Mouse (Mus musculus) hindbrain, postnatal 0 days (tissue): ENCODE data around the gene Zfp345. TPM values are rescaled to one million over a fixed set of nuclear protein-coding genes. Genes with fewer than 3 reads are reported as not detected.

Source experiments
- polyA plus RNA-seq: library from polyadenylated mRNA; unstranded; fragments of >200 nt; fragmentation: Nextera tagmentation; extraction: Ambion mirVana; gene quantifications from 2 replicates; pipeline ENCODE4 v1.2.1, GENCODE M21; 2015
- total RNA-seq: library from RNA; depleted of rRNA; stranded (reverse); fragments of >200 nt; gene quantifications from 2 replicates; pipeline ENCODE4 v1.2.3, GENCODE M21; 2014; rRNA removed

Zfp345 gene
- total and polyA plus RNA-seq, 2 experiments from 2014 or later, result 0.11 TPM; not detected in 1

Other genes starting within 250 kb of the Zfp345 start
- 0.18 TPM in 1 of 2 replicates, not detected in the other for gene Gm21994, start 229.5 kb downstream of the Zfp345 start, total RNA-seq
- 2.2 and 2.8 TPM in 2 replicates for gene Gm21994, start 229.5 kb downstream of the Zfp345 start, polyA plus RNA-seq
- gene Gm14124, start 227.6 kb downstream of the Zfp345 start, total RNA-seq, result not detected in 2 replicates
- gene Gm14124, start 227.6 kb downstream of the Zfp345 start, polyA plus RNA-seq, result 0.09 TPM in 1 of 2 replicates, not detected in the other
- not detected in 2 replicates for gene Gm10130, start 161.4 kb downstream of the Zfp345 start, total RNA-seq
- gene Gm10130, start 161.4 kb downstream of the Zfp345 start, polyA plus RNA-seq, result 0.79 and 1.3 TPM in 2 replicates
- gene 3300002I08Rik, start 122.3 kb downstream of the Zfp345 start, total RNA-seq, result 6.8 and 13.5 TPM in 2 replicates
- gene 3300002I08Rik, start 122.3 kb downstream of the Zfp345 start, polyA plus RNA-seq, result 12.3 and 13.0 TPM in 2 replicates
- 1.5 and 2.4 TPM in 2 replicates for gene Zfp442, start 33.6 kb downstream of the Zfp345 start, total RNA-seq
- gene Zfp442, start 33.6 kb downstream of the Zfp345 start, polyA plus RNA-seq, result 3.9 and 4.6 TPM in 2 replicates
- gene Cst7, start 85.3 kb upstream of the Zfp345 start, total RNA-seq, result 1.4 TPM in 1 of 2 replicates, not detected in the other
- gene Cst7, start 85.3 kb upstream of the Zfp345 start, polyA plus RNA-seq, result 0.30 TPM in 1 of 2 replicates, not detected in the other
- 31.1 and 32.6 TPM in 2 replicates for gene Apmap, start 123.5 kb upstream of the Zfp345 start, total RNA-seq
- 55.6 and 61.6 TPM in 2 replicates for gene Apmap, start 123.5 kb upstream of the Zfp345 start, polyA plus RNA-seq
- 33.0 and 43.5 TPM in 2 replicates for gene Acss1, start 183.4 kb upstream of the Zfp345 start, total RNA-seq
- 17.0 and 17.6 TPM in 2 replicates for gene Acss1, start 183.4 kb upstream of the Zfp345 start, polyA plus RNA-seq
- 0.26 TPM in 1 of 2 replicates, not detected in the other for gene Vsx1, start 204.3 kb upstream of the Zfp345 start, total RNA-seq
- 0.10 and 0.13 TPM in 2 replicates for gene Vsx1, start 204.3 kb upstream of the Zfp345 start, polyA plus RNA-seq